Mouse (Mus musculus) Patski (cell line): ENCODE results near the gene Cpa4. TPM values are rescaled to one million over a fixed set of nuclear protein-coding genes. Genes with fewer than 3 reads are reported as not detected.

ENCODE experiments used
- ATAC-seq: fragments of 100-300 bp; one replicate; pipeline ENCODE4 v1.8.0; 2021
- CTCF ChIA-PET: fragments of 350-600 bp; sonication (Branson Sonifier 250); formaldehyde crosslinking; loops from one replicate; lab custom pipeline; 2022; ENCODE audit warnings: inconsistent platforms; lab: Charles Lee
- POLR2A ChIA-PET: fragments of 350-600 bp; sonication (Branson Sonifier 250); formaldehyde crosslinking; loops from one replicate; lab custom pipeline; 2022; ENCODE audit warnings: antibody characterized with exemption, inconsistent platforms; lab: Charles Lee
- DNase-seq: peaks from one replicate; pipeline ENCODE4 v3.0.0-alpha.2; 2011; ENCODE audit warnings: low read depth, low spot score
- H3K27me3 ChIP-seq: fragments of 371-371 bp; one replicate; pipeline ENCODE4 v1.5.1; 2021
- CTCF ChIP-seq: fragments of 100-300 bp; IDR thresholded peaks from one replicate; pipeline ENCODE4 v1.5.1; 2021
- in situ Hi-C: fragments of 300-500 bp; cut with MboI; formaldehyde crosslinking; loops from 3 replicates; pipeline ENCODE4 v1.11.1; 2018; ENCODE audit warnings: low pct_unique_long_range_greater_than_20kb, mixed read lengths
- polyA plus RNA-seq: library from polyadenylated mRNA; unstranded; gene quantifications from one replicate; pipeline ENCODE4 v1.2.3, GENCODE M21; 2021

The Cpa4 gene
- polyA plus RNA-seq, 1 experiment from 2014 or later: not detected

GRCm38 (mm10) chr6:30542277-30542676 is 25.9 kb upstream of the Cpa4 start:
- in situ Hi-C loops: loop anchor here (25.0 kb wide), 1 partner anchor 445 kb away; no protein-coding TSS in a partner anchor

GRCm38 (mm10) chr6:30543077-30543476 is 25.1 kb upstream of the Cpa4 start:
- POLR2A ChIA-PET: no interaction called here
- no peaks in the 10 kb centered on the region for H3K27me3 ChIP-seq
- DNase-seq (no peak), ATAC-seq (no peak)
- CTCF ChIA-PET: interaction anchor here (0.8 to 1.1 kb wide), 2 partner anchors 7 to 25 kb away, joined by 3 read pairs; partner anchors contain the start of gene Cpa4
- in situ Hi-C loops: loop anchor here (25.0 kb wide), 1 partner anchor 444 kb away; no protein-coding TSS in a partner anchor
- TF ChIP-seq CTCF: no peak

More at GRCm38 (mm10) chr6:30542277-30542676, 25.9 kb upstream of the Cpa4 start:
- DNase-seq (no peak), ATAC-seq (no peak)
- POLR2A ChIA-PET: no interaction called here
- CTCF ChIA-PET: no interaction called here
- no peak for TF ChIP-seq CTCF
- H3K27me3 ChIP-seq: no peaks in the 10 kb centered on the region

- TF ChIP-seq CTCF: no peak
- no peaks in the 10 kb centered on the region for H3K27me3 ChIP-seq
- ATAC-seq (no peak), DNase-seq (no peak)
- POLR2A ChIA-PET: no interaction called here
- CTCF ChIA-PET: interaction anchor here (0.7 to 1.1 kb wide), 3 partner anchors 8 to 26 kb away, joined by 3 read pairs; partner anchors contain the start of gene Cpa4
- in situ Hi-C loops: loop anchor here (25.0 kb wide), 1 partner anchor 443 kb away; no protein-coding TSS in a partner anchor
These were observed 24.3 kb upstream of the Cpa4 start for GRCm38 (mm10) chr6:30543851-30544250.

GRCm38 (mm10) chr6:30545689-30546088 is 22.5 kb upstream of the Cpa4 start:
- in situ Hi-C loops: loop anchor here (25.0 kb wide), 1 partner anchor 442 kb away; no protein-coding TSS in a partner anchor
- H3K27me3 ChIP-seq: no peaks in the 10 kb centered on the region
- DNase-seq (no peak), ATAC-seq (no peak)
- ChIA-PET CTCF (no interaction called here), POLR2A (no interaction called here)
- no peak for TF ChIP-seq CTCF

- ATAC-seq: no peak
- DNase-seq: no peak
- ChIA-PET CTCF (no interaction called here), POLR2A (no interaction called here)
- H3K27me3 ChIP-seq: no peaks in the 10 kb centered on the region
- TF ChIP-seq CTCF: no peak
- in situ Hi-C loops: loop anchor here (25.0 kb wide), 1 partner anchor 441 kb away; no protein-coding TSS in a partner anchor
These were observed 21.4 kb upstream of the Cpa4 start for GRCm38 (mm10) chr6:30546571-30547273.

- DNase-seq (no peak), ATAC-seq (no peak)
- CTCF ChIA-PET: no interaction called here
- no peaks in the 10 kb centered on the region for H3K27me3 ChIP-seq
- TF ChIP-seq CTCF: no peak
- POLR2A ChIA-PET: no interaction called here
- in situ Hi-C loops: loop anchor here (25.0 kb wide), 1 partner anchor 440 kb away; no protein-coding TSS in a partner anchor
These were observed 20.9 kb upstream of the Cpa4 start for GRCm38 (mm10) chr6:30547274-30547645.

- ATAC-seq (no peak), DNase-seq (no peak)
- H3K27me3 ChIP-seq: no peaks in the 10 kb centered on the region
- in situ Hi-C loops: loop anchor here (25.0 kb wide), 1 partner anchor 440 kb away; no protein-coding TSS in a partner anchor
- TF ChIP-seq CTCF: no peak
- CTCF ChIA-PET: no interaction called here
- POLR2A ChIA-PET: interaction anchor here (0.6 kb wide), 4 partner anchors 9 to 433 kb away, joined by 3 to 5 read pairs (median 4); no protein-coding TSS in a partner anchor
These were observed 20.4 kb upstream of the Cpa4 start for GRCm38 (mm10) chr6:30547656-30548306.

GRCm38 (mm10) chr6:30549231-30549761 is 18.9 kb upstream of the Cpa4 start:
- ATAC-seq (no peak), DNase-seq (no peak)
- CTCF ChIA-PET: no interaction called here
- no peak for TF ChIP-seq CTCF
- no peaks in the 10 kb centered on the region for H3K27me3 ChIP-seq
- in situ Hi-C loops: loop anchor here (25.0 kb wide), 1 partner anchor 438 kb away; no protein-coding TSS in a partner anchor
- POLR2A ChIA-PET: no interaction called here

GRCm38 (mm10) chr6:30550496-30551192 is 17.5 kb upstream of the Cpa4 start:
- no peak for DNase-seq
- CTCF ChIA-PET: no interaction called here
- POLR2A ChIA-PET: interaction anchor here (0.8 kb wide), 1 partner anchor 859 kb away, joined by 7 read pairs; no protein-coding TSS in a partner anchor
- in situ Hi-C loops: no loop called here
- no peak for ATAC-seq
- no peaks in the 10 kb centered on the region for H3K27me3 ChIP-seq
- TF ChIP-seq CTCF: no peak

GRCm38 (mm10) chr6:30551193-30551515 is 17.0 kb upstream of the Cpa4 start:
- DNase-seq (no peak), ATAC-seq (no peak)
- ChIA-PET CTCF (no interaction called here), POLR2A (interaction anchor here (0.8 kb wide), 1 partner anchor 859 kb away, joined by 7 read pairs; no protein-coding TSS in a partner anchor)
- in situ Hi-C loops: no loop called here
- H3K27me3 ChIP-seq: no peaks in the 10 kb centered on the region
- no peak for TF ChIP-seq CTCF
